Mouse (Mus musculus) urinary bladder, adult 18-20 months (tissue): Measurements from ENCODE around the gene Casq2.

Experiments used
- DNase-seq, 2 experiments: peaks; one replicate each; pipeline ENCODE4 v3.0.0; 2022; ENCODE audit warnings: low spot score in 2 of 2, mixed read lengths in 2 of 2

Casq2 gene

GRCm38 (mm10) chr3:102192621-102193020 is 106.4 kb downstream of the Casq2 start:
- no peak for DNase-seq

- DNase-seq = no peak
Observed at GRCm38 (mm10) chr3:102193488-102194290, 107.5 kb downstream of the Casq2 start.

- no peak for DNase-seq
Observed at GRCm38 (mm10) chr3:102194291-102195051, 108.3 kb downstream of the Casq2 start.

GRCm38 (mm10) chr3:102195762-102196161 is 109.5 kb downstream of the Casq2 start:
- no peak for DNase-seq
